Mouse (Mus musculus) olfactory bulb, adult 2 months (tissue): Measurements from ENCODE around the gene Mrps2.

Experiments used
- CTCF ChIP-seq: fragments of 200-500 bp; IDR thresholded peaks from 2 replicates; pipeline ENCODE4 v1.5.1; 2012; ENCODE audit warnings: low read depth, mild to moderate bottlenecking, low read length, moderate library complexity; ENCODE audit not compliant: insufficient read depth
- POLR2A ChIP-seq: fragments of 200-500 bp; IDR thresholded peaks from 2 replicates; pipeline ENCODE4 v1.6.1; 2012; ENCODE audit warnings: mild to moderate bottlenecking, low read depth, low read length, moderate library complexity; ENCODE audit not compliant: insufficient read depth

- TF ChIP-seq CTCF, result no peak
- TF ChIP-seq POLR2A, result no peak
These were observed 52.7 kb downstream of the Mrps2 start for GRCm38 (mm10) chr2:28520581-28520980.
